Mouse (Mus musculus): ENCODE results near the gene Prkar2b. TPM values are rescaled to one million over a fixed set of nuclear protein-coding genes. Genes with fewer than 3 reads are reported as not detected.
A peak's percentile ranks its signal among the peaks of the same experiment; 100 is the strongest.

Prkar2b gene
- polyA plus RNA-seq, 1 experiment: 945 TPM

DNA sequence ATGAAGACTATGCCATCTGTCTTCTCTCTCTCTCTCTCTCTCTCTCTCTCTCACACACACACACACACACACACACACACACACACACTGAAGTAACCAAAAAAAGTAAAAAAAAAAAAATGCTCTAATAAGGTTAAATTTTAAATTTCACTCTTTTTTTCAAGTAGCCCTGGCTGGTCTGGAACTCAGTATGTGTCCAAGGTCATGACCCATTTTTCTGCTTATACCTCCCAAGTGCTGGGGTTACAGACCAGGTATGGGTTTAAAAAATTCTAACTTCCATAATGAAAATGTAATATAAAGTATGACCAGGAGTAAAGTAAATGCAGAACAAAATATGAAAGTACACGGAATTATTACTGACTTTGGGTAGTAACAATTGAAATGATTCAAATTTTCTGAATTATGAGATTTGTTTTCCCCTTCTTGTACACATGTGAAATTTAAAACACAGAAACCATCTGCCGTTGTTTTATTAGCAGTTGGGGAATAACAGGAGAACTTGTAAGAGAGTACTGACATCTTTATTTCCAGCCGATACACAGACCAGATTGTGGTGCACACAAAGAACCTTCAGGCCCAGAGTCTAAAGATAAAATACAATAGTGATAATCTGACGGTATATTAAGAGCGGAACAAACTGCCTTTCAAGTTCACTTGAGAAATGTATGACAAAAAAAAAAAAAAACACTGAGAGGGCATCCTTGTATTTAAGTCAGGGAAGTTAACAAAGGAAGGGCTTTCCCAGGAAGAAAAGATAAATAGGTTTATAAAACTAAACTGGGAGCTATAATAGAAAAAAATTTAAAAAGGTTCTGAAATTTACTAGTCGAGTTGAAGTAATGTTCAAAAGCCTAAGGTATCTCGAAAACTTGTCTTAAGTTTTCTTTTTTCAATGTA, 112.7 kb downstream of the Prkar2b start:
- peak overlapping the region; percentile 76 for H3K4me3 ChIP-seq (ENCODE audit: insufficient read depth, low read depth, low read length)
- peak overlapping the region; percentile 85 for H3K27ac ChIP-seq (replicated peaks; ENCODE audit: low read depth, low read length)
- 0 out of 2 replicates have a peak, but pooled peaks cover 4% of the 10 kb centered on the region for H3K4me1 ChIP-seq (ENCODE audit: control insufficient read depth, insufficient read depth, insufficient read length, low read length)

DNA sequence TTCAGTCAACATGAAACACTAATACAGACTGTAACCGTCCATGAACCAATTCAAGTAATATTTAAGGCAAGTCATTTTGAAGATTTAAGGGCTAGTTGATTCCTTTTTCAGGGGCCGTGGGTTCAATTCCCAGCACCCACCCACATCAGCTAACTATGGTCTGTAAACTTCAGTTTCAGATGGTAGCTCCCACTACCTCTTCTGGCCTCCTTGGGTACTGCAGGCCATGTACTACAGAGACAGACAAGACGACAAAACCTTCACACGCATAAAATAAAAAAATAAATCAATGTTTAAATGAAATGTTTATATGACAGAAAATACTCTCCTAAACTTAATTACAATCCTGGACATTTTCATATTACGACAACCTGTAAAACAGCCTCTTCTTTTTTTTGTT, 113.6 kb downstream of the Prkar2b start:
- Histone ChIP-seq H3K4me1 (ENCODE audit: control insufficient read depth, insufficient read depth, insufficient read length, low read length) (0 out of 2 replicates have a peak, but pooled peaks cover 5% of the 10 kb centered on the region), H3K4me3 (ENCODE audit: insufficient read depth, low read depth, low read length) (no peak overlapping the region), H3K27ac (replicated peaks; ENCODE audit: low read depth, low read length) (no peak overlapping the region)

DNA sequence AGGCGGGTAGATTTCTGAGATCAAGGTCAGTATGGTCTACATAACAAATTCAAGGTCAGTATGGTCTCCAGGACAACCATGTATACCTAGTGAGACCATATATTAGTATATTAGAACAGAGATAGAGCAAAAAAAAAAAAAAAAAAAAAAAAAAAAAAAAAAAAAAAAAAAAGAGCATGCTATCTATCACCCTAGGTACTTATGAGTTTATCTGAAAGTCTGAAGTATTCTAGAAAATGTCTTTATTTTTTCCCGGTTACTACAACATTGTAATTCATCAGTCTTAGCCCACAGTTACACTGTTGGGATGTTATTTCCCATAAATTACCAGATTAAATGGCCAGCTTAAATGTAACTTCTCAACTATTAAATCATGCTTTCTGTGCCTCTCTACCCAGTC, 116.7 kb downstream of the Prkar2b start:
- no peak overlapping the region for H3K27ac ChIP-seq (replicated peaks; ENCODE audit: low read depth, low read length)
- H3K4me1 ChIP-seq (ENCODE audit: control insufficient read depth, insufficient read depth, insufficient read length, low read length): peaks cover 5% of the 10 kb centered on the region; the same call in 1 of the 2 replicates
- H3K4me3 ChIP-seq (ENCODE audit: insufficient read depth, low read depth, low read length): no peak overlapping the region

DNA sequence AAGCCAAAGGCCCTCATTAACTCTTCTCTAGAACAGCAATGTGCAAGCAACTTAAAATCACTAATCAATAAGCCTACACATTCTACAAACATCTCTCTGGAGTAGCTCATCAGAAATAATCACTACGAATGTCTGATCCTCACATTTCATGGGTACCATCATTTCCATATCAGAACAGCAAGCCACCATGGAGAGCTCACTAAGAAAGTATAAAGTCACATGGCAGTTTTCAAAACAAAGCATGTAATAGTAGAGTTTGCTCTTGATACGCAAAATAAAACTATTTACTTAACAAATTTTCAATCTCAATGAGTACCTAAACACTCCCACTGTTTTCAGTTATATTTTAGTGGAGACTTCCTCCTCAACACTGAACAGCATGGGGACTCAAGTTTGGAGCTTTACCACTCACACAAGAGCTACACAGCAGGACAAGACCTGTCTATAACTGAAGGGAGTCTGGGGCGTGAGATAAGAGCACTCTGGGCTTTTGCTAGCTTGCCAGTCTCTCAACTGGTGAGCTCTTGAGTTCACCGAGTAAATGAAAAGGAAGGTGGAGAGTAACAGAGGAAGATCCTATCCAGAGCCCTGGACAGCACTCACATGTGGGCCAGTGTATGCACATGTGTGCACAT, 118.0 kb downstream of the Prkar2b start:
- Histone ChIP-seq H3K27ac (replicated peaks; ENCODE audit: low read depth, low read length) (no peak overlapping the region), H3K4me3 (ENCODE audit: insufficient read depth, low read depth, low read length) (no peak overlapping the region)

DNA sequence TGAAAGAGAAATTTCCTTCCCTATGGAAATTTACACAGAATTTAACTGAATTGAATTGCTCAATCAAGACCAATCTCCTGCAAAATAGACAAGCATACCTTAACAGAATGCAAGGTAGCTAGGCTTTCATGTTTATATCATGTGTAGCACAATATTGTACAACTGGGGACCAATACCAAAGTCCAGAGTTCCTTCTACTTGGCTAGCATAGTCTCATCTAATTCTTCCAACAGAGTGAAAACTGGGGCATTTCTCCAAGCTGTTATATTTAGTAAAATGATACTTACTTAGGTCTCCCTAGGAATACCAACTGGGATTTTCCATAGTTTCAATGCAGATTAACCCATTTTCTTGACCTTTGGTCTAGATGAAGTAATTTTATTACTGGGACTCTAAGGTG, 122.1 kb downstream of the Prkar2b start:
- peaks cover 5% of the 10 kb centered on the region; the same call in 1 of the 2 replicates for H3K4me1 ChIP-seq (ENCODE audit: control insufficient read depth, insufficient read depth, insufficient read length, low read length)
- no peak overlapping the region for H3K27ac ChIP-seq (replicated peaks; ENCODE audit: low read depth, low read length)
- no peak overlapping the region for H3K4me3 ChIP-seq (ENCODE audit: insufficient read depth, low read depth, low read length)

More for the DNA sequence above, 118.0 kb downstream of the Prkar2b start:
- peaks cover 5% of the 10 kb centered on the region; the same call in 1 of the 2 replicates for H3K4me1 ChIP-seq (ENCODE audit: control insufficient read depth, insufficient read depth, insufficient read length, low read length)

DNA sequence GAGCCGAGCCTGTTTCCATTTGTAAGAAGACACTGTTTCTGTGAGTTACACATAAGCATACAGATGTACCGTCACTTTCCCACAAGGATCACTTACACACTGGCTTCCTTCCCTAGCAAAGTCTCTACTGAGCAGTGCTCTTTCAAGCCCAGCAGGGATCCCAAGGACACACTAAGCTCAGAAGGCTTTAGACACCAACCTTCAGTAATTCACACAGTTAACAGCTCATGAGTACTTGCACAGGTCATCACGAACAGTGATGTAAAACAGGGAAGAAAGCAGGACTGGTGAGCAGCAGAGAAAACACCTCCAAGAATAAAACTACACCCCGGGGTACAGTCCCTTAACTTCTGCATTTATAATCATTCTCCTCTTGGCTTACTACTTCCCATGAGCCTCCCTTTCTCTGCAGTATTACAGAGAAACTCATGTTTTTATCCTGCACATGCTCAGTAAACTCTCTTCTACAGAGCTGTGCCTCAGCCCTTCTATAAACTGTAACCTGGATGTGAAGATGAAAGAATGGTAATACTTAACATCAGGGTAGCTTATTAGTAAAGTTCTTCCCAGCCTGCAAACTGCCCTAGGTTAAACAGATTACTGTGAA, 122.6 kb downstream of the Prkar2b start:
- no peak overlapping the region for H3K27ac ChIP-seq (replicated peaks; ENCODE audit: low read depth, low read length)
- H3K4me3 ChIP-seq (ENCODE audit: insufficient read depth, low read depth, low read length): no peak overlapping the region
- peaks cover 2% of the 10 kb centered on the region; the same call in 1 of the 2 replicates for H3K4me1 ChIP-seq (ENCODE audit: control insufficient read depth, insufficient read depth, insufficient read length, low read length)

DNA sequence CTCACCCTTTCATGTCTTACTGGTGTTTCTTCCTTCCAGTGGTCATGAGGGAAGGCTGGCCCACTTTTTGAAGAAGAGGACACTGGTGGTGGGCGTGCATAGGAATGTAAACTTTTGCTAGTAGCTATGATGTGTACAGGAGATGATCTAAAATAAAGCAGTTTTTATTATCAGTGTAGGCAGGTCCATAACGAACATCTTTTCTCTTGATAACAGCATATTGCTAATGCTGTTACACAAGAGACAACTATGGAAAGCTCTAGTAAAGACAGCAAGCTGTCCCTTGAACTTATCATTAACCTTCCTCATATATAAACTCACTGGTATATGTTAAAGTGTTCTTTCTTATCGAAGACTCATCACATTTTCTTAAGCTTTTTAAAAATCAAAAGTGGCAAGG, 123.5 kb downstream of the Prkar2b start:
- no peak overlapping the region for H3K27ac ChIP-seq (replicated peaks; ENCODE audit: low read depth, low read length)
- no peaks in the 10 kb centered on the region; the same call in 1 of the 2 replicates for H3K4me1 ChIP-seq (ENCODE audit: control insufficient read depth, insufficient read depth, insufficient read length, low read length)
- no peak overlapping the region for H3K4me3 ChIP-seq (ENCODE audit: insufficient read depth, low read depth, low read length)

DNA sequence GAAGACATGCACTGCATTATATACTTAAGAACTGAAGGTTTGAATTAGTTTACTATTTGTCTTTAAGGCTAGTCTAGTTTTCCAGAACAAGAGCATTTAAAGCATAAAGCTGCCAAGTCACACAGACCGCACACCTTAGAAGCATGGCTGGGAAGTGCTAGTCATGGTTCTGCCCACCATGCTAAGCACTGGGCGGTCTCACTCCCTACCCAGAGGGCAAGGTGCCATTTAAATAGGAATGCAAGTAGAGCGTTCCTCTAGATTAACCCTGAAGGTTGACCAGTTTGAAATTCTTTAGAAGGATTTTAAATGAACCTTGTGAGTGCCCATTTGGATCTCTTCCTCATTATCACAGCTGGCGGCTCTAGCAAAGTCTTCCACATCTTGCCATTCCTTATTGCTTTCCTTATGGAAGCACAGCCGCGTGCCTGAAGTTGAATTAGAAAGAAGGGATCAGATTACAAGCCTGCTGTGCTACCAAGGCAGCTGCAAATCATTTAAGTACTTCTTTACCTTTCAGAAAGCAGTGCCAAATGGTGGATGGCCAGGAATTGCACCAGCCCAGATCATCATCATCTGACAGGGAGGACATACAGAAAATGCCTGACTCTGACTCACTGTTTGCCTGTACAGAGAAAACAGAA, 124.3 kb downstream of the Prkar2b start:
- Histone ChIP-seq H3K4me3 (ENCODE audit: insufficient read depth, low read depth, low read length) (no peak overlapping the region), H3K27ac (replicated peaks; ENCODE audit: low read depth, low read length) (no peak overlapping the region), H3K4me1 (ENCODE audit: control insufficient read depth, insufficient read depth, insufficient read length, low read length) (no peaks in the 10 kb centered on the region; the same call in 1 of the 2 replicates)

DNA sequence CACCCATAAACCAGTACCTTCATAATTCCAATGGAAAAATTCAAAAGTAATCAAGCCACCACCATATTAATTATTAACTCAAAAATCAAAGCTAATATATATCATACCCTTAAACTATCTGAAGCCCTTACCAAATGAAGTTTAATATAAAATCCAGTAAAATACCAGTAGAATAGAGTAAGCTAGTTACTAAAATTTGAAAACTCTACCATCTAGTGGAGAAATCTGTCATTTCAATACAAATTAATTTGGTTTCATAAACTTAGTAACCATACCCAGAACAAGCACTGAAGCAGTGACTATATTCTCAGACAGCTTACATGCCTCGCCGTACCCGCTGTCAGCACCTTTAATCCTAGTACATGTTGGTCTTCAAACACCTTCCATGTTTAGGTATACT, 129.3 kb downstream of the Prkar2b start:
- Histone ChIP-seq H3K4me3 (ENCODE audit: insufficient read depth, low read depth, low read length) (no peak overlapping the region), H3K4me1 (ENCODE audit: control insufficient read depth, insufficient read depth, insufficient read length, low read length) (no peaks in the 10 kb centered on the region)

DNA sequence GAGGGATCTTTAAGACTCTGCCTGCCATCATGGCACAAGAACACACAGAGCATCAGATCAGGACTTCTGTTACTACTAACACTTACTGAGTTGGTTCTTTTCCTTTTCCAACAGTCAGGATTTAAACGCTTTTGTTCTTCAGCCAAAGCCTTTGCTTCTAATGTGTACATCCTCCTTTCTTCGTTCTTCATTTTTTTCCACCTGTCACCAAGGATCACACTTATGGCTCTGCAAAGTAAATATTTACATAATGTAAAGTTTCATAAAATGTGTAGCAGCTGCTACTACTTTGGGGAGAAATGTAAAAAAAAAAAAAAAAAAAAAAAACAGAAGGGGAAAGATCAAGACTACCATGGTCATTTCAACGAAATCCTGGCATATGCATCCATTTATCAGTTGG, 132.6 kb downstream of the Prkar2b start:
- no peak overlapping the region for H3K27ac ChIP-seq (replicated peaks; ENCODE audit: low read depth, low read length)
- no peak overlapping the region for H3K4me3 ChIP-seq (ENCODE audit: insufficient read depth, low read depth, low read length)
- H3K4me1 ChIP-seq (ENCODE audit: control insufficient read depth, insufficient read depth, insufficient read length, low read length): no peaks in the 10 kb centered on the region

More for the DNA sequence above, 129.3 kb downstream of the Prkar2b start:
- H3K27ac ChIP-seq (replicated peaks; ENCODE audit: low read depth, low read length): no peak overlapping the region

DNA sequence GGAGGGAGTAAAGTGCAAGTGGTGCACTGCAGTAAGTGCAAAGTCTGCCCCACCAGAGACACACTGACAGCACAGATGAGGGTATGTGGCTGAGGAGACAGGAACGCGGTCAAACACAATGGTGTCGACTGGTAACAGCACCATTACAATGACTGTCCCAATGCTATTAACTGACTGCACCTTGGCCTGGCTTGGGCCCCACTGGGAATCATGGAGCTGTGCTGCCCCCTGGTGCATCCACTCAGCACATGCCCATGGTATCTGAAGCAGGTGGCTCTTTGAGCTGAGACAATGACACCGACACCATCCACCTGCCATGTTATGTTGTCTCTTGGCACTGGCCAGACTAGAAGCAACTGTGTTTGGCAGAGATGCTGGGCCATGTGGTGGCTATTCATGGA, 134.4 kb downstream of the Prkar2b start:
- Histone ChIP-seq H3K27ac (replicated peaks; ENCODE audit: low read depth, low read length) (no peak overlapping the region), H3K4me1 (ENCODE audit: control insufficient read depth, insufficient read depth, insufficient read length, low read length) (no peaks in the 10 kb centered on the region), H3K4me3 (ENCODE audit: insufficient read depth, low read depth, low read length) (no peak overlapping the region)

DNA sequence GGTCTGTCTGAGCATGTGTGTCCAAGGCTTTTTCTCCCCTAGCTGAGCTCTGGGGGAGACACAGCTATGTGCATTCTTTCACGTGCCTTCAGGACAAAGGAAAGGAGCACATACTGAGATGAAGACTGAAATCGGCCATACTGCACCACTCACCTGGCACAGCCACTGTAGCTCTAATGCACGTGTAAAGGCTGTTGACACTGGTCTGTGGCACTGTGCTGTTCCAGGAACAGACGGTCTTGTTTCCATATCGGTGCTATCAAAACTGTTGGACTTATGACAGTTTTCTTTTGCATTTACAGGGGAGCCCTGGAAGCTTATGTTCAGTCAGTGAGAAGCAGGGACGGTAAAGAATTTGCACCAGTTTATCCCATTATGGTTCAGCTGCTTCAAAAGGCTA, 135.8 kb downstream of the Prkar2b start:
- no peak overlapping the region for H3K27ac ChIP-seq (replicated peaks; ENCODE audit: low read depth, low read length)
- no peaks in the 10 kb centered on the region for H3K4me1 ChIP-seq (ENCODE audit: control insufficient read depth, insufficient read depth, insufficient read length, low read length)

DNA sequence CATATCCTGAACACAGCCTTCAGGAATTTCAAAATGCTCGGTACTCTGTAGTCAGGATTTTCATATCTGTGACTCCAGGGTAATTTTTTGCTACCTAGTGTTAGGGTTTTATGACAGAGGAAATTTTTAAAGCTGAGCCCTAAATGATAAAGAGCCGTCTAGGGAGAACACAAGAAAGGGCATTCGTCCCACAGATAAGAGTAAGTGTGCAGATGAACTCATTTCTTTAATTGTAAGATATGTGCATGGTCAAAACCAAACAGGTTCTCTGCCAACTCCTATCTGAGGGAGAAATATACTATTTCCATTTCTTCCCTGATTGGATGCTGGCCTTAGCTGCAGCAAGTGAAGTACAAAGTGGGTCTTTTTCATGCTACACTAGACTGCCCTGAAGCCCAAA, 137.0 kb downstream of the Prkar2b start:
- H3K27ac ChIP-seq (replicated peaks; ENCODE audit: low read depth, low read length): no peak overlapping the region
- no peaks in the 10 kb centered on the region for H3K4me1 ChIP-seq (ENCODE audit: control insufficient read depth, insufficient read depth, insufficient read length, low read length)
- no peak overlapping the region for H3K4me3 ChIP-seq (ENCODE audit: insufficient read depth, low read depth, low read length)

More for the DNA sequence above, 135.8 kb downstream of the Prkar2b start:
- H3K4me3 ChIP-seq (ENCODE audit: insufficient read depth, low read depth, low read length): no peak overlapping the region

DNA sequence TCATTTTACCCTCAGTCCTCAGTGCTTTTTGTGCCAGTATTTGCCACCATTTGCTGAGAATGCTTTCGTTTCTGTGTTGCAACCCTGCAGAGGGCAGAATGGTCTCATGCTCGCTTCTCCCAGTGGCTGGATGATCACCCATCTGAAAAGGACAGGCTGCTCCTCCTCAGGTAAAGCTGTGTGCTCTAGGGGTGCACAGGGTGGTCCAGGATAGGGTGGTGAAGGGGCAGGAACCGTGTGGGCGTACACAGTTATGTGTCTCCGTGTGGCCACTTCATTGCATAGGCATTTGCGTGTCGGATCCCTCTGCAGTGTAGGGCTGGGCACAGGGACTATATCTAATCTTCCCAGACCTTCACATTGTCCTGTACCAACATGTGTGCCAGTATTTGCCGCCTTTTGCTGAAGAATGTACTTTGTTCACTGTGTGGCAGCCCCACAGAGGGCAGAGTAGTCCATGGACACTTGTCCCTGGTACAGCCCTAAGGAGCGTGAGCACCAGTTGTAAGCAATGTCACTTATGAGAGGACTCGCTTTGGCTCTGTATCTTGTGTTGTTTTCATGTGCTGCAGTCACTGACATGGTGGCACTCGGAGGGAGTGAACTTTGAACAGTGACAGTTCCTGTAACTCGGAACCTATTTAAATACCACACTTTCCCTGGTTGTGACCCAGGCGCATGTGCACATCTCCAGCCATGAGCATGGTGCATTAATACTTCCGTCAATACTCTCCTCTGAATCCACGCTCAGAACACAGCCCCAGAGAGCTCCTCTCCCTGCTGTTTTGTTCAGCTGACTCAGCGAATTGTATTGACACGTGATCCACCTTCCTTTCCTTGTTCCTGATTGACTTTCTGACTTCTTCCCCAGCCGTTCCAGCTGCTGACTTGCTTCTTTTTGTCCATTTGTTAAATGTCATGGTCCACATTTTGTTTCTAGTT, 140.4 kb downstream of the Prkar2b start:
- H3K4me3 ChIP-seq (ENCODE audit: insufficient read depth, low read depth, low read length): no peak overlapping the region
- H3K27ac ChIP-seq (replicated peaks; ENCODE audit: low read depth, low read length): no peak overlapping the region
- H3K4me1 ChIP-seq (ENCODE audit: control insufficient read depth, insufficient read depth, insufficient read length, low read length): no peaks in the 10 kb centered on the region

Measured in brown adipose tissue, adult 24 weeks (tissue).